8 mouse cellular contexts compared by ENCODE assay signal in genomic region chr5:122059060-122060017, GRCm38 (mm10). TPM values are rescaled to one million over a fixed set of nuclear protein-coding genes. Genes with fewer than 3 reads are reported as not detected.
A peak's percentile ranks its signal among the peaks of the same experiment; 100 is the strongest.
DNase-seq lines count a peak whose midpoint lies in the region; ATAC-seq and TF ChIP-seq lines count a peak whose summit lies in the region.

No protein-coding gene starts in this region.

- intact Hi-C loops in heart, postnatal 10 days (cut with DNase I), result loop anchor here (5.0 kb wide), 1 partner anchor 112 kb away; no protein-coding TSS in a partner anchor

- no peak for ATAC-seq in stomach, embryonic 15.5 days (ENCODE audit: insufficient read depth, low FRiP score, low read depth)

- H3K4me1 ChIP-seq in embryonic fibroblast, embryonic 13.5 days (ENCODE audit: control insufficient read depth, insufficient read depth, low read length), result no peaks in the 10 kb centered on the region
- peaks cover 39% of the 10 kb centered on the region for H3K4me1 ChIP-seq in limb, embryonic 10.5 days
- peaks cover 41% of the 10 kb centered on the region for H3K4me1 ChIP-seq in midbrain, embryonic 10.5 days
- H3K4me1 ChIP-seq in stomach, embryonic 15.5 days, result peaks cover 3% of the 10 kb centered on the region; the same call in 1 of the 2 replicates

- no peak overlapping the region for H3K27ac ChIP-seq in embryonic fibroblast, embryonic 13.5 days (ENCODE audit: insufficient read depth, low read length)
- no peak overlapping the region for H3K27ac ChIP-seq in limb, embryonic 10.5 days
- H3K27ac ChIP-seq in midbrain, embryonic 10.5 days (replicated peaks), result peak overlapping the region; percentile 63; the same call in 1 of the 2 replicates
- H3K27ac ChIP-seq in stomach, embryonic 15.5 days, result no peak overlapping the region

- H3K9me3 ChIP-seq in limb, embryonic 10.5 days (replicated peaks), result no peaks in the 10 kb centered on the region
- H3K9me3 ChIP-seq in midbrain, embryonic 10.5 days (replicated peaks), result peaks cover 9% of the 10 kb centered on the region
- no peaks in the 10 kb centered on the region for H3K9me3 ChIP-seq in stomach, embryonic 15.5 days

- H3K4me2 ChIP-seq in stomach, embryonic 15.5 days, result peak overlapping the region; percentile 55

- H3K9ac ChIP-seq in stomach, embryonic 15.5 days, result no peak overlapping the region

- no peak for TF ChIP-seq POLR2A in embryonic fibroblast, embryonic 13.5 days (IDR thresholded peaks at IDR 0.05; ENCODE audit: low read depth, low read length)

- TF ChIP-seq CTCF in embryonic fibroblast, embryonic 13.5 days (IDR thresholded peaks at IDR 0.05; ENCODE audit: borderline replicate concordance, insufficient read depth, low read length), result peak; percentile 90

- 32% methylated on average over 39 of the region's 39 CpGs for WGBS in limb, embryonic 10.5 days
- 29% methylated on average over 39 of the region's 39 CpGs for WGBS in midbrain, embryonic 10.5 days
- 25% methylated on average over 39 of the region's 39 CpGs for WGBS in stomach, embryonic 15.5 days

- peak; percentile 61 to 82 for DNase-seq in adrenal gland, adult (ENCODE audit: inconsistent age in 2 of 2, low spot score in 1 of 2)
- DNase-seq in adrenal gland, adult 8-10 months, result no peak
- DNase-seq in adrenal gland, postnatal 4 days (ENCODE audit: low spot score in 2 of 2), result peak; percentile 31 to 39
- peak; percentile 74 to 80 for DNase-seq in heart, postnatal 10 days
- peak; percentile 86 for DNase-seq in limb, embryonic 10.5 days (ENCODE audit: low spot score)
- peak; percentile 84 for DNase-seq in midbrain, embryonic 10.5 days (ENCODE audit: low spot score)

- H3K4me3 ChIP-seq in embryonic fibroblast, embryonic 13.5 days (ENCODE audit: insufficient read depth, low read length), result no peak overlapping the region
- H3K4me3 ChIP-seq in limb, embryonic 10.5 days, result peak overlapping the region; percentile 37
- peak overlapping the region; percentile 43 for H3K4me3 ChIP-seq in midbrain, embryonic 10.5 days
- H3K4me3 ChIP-seq in stomach, embryonic 15.5 days (replicated peaks), result peak overlapping the region; percentile 27

- H3K36me3 ChIP-seq in limb, embryonic 10.5 days, result no peaks in the 10 kb centered on the region
- H3K36me3 ChIP-seq in midbrain, embryonic 10.5 days, result no peaks in the 10 kb centered on the region
- no peaks in the 10 kb centered on the region for H3K36me3 ChIP-seq in stomach, embryonic 15.5 days

- H3K27me3 ChIP-seq in limb, embryonic 10.5 days (ENCODE audit: low read depth, poor library complexity, severe bottlenecking), result peaks cover 3% of the 10 kb centered on the region
- H3K27me3 ChIP-seq in midbrain, embryonic 10.5 days (ENCODE audit: low read depth, poor library complexity, severe bottlenecking), result peaks cover 5% of the 10 kb centered on the region; the same call in 1 of the 2 replicates
- H3K27me3 ChIP-seq in stomach, embryonic 15.5 days (replicated peaks), result no peaks in the 10 kb centered on the region

RNA-seq across cellular contexts. Expression of gene Cux2, which starts 9.4 kb away (rescaled TPM):
- total RNA-seq in adrenal gland, adult 8-10 months (2022), result 10 to 100 TPM; 25.7 to 41.7 (median 33.2) TPM
- total RNA-seq in adrenal gland, postnatal 4 days (2021), result 10 to 100 TPM; 37.5 to 37.8 TPM
- polyA plus RNA-seq in embryonic fibroblast, embryonic 13.5 days (2011; ENCODE audit: insufficient read length, low read depth, missing spikeins), result 1.0 TPM in 1 of 2 replicates, not detected in the other
- 10 to 100 TPM; 13.1 to 17.5 TPM for total RNA-seq in heart, postnatal 10 days (2021)
- 2.9 and 4.4 TPM in 2 replicates for polyA plus RNA-seq in limb, embryonic 10.5 days (2016; fragmentation: Nextera tagmentation; extraction: Ambion mirVana)
- polyA plus RNA-seq in midbrain, embryonic 10.5 days (2016; fragmentation: Nextera tagmentation; extraction: Ambion mirVana), result 6.4 and 10.2 TPM in 2 replicates
- 5.8 and 6.2 TPM in 2 replicates for polyA plus RNA-seq in stomach, embryonic 15.5 days (2015; fragmentation: Nextera tagmentation; extraction: Ambion mirVana)

RNA-seq across cellular contexts. Expression of gene Myl2, which starts 41.4 kb away (rescaled TPM):
- not detected for total RNA-seq in adrenal gland, adult 8-10 months (2022)
- total RNA-seq in adrenal gland, postnatal 4 days (2021), result 10 to 100 TPM in 1 of 2 experiments, 1 to 10 TPM in 1; 4.8 to 30.3 TPM
- polyA plus RNA-seq in embryonic fibroblast, embryonic 13.5 days (2011; ENCODE audit: insufficient read length, low read depth, missing spikeins), result 0.76 TPM in 1 of 2 replicates, not detected in the other
- total RNA-seq in heart, postnatal 10 days (2021), result over 10,000 TPM; 18,908 to 21,159 TPM
- 3.1 TPM in 2 replicates for polyA plus RNA-seq in limb, embryonic 10.5 days (2016; fragmentation: Nextera tagmentation; extraction: Ambion mirVana)
- 0.43 and 0.59 TPM in 2 replicates for polyA plus RNA-seq in midbrain, embryonic 10.5 days (2016; fragmentation: Nextera tagmentation; extraction: Ambion mirVana)
- polyA plus RNA-seq in stomach, embryonic 15.5 days (2015; fragmentation: Nextera tagmentation; extraction: Ambion mirVana), result 4.6 and 12.9 TPM in 2 replicates
